Mouse (Mus musculus): ENCODE results near the gene Dlg2.

- TF ChIP-seq POLR2A (IDR thresholded peaks at IDR 0.05; ENCODE audit: borderline replicate concordance, low read depth, low read length) (no peak), CTCF (IDR thresholded peaks at IDR 0.05; ENCODE audit: low read depth, low read length) (no peak)
These were observed 1400.4 kb downstream of the Dlg2 start for GRCm38 (mm10) chr7:91876831-91877230.

Measured in bone marrow macrophage, adult 2 months (primary cell).